Mouse (Mus musculus) frontal cortex, adult 2 months (tissue): ENCODE results near the gene Derl2. TPM values are rescaled to one million over a fixed set of nuclear protein-coding genes. Genes with fewer than 3 reads are reported as not detected.

Source experiments
- DNase-seq, 2 experiments: peaks; one replicate each; pipeline ENCODE4 v3.0.0; 2022; ENCODE audit warnings: low spot score in 1 of 2; ENCODE audit errors: extremely low spot score in 1 of 2
- polyA plus RNA-seq: library from polyadenylated mRNA; depleted of rRNA; stranded (reverse); fragments of >200 nt; gene quantifications from 2 replicates; pipeline ENCODE4 v1.2.3, GENCODE M21; 2012; rRNA removed

The Derl2 gene
- polyA plus RNA-seq, 1 experiment: 19.0 TPM

- DNase-seq: peak; percentile 79 to 96
Observed at GRCm38 (mm10) chr11:70982557-70983228, 36.9 kb downstream of the Derl2 start, which contains the start of gene C1qbp. Gene C1qbp, minus strand, starts transcription at chr11:70983026.

- DNase-seq: no peak
Observed at GRCm38 (mm10) chr11:70982030-70982429, 37.6 kb downstream of the Derl2 start.

- DNase-seq: no peak
Observed at GRCm38 (mm10) chr11:70980751-70981510, 38.7 kb downstream of the Derl2 start.

- no peak for DNase-seq
Observed at GRCm38 (mm10) chr11:70980232-70980631, 39.4 kb downstream of the Derl2 start.

DNA sequence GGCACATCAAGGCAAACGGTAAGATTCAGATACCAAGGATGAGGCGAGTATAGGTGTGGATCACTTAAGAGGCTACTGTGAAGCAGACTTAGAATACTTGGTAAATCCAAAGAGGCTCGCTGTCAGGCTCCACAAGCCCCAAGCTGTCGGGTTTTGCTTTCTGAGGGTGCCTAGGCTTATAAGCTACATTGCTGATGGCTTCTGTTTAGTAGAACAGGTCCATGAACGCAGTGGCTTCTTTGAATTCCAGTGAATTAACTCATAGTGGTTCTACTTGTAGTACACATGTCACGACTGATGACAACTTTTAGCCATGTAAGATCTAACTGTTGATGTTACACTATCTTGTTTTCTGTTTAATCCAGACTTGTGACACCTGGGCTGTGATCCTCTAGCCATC, 42.3 kb downstream of the Derl2 start:
- DNase-seq: no peak

GRCm38 (mm10) chr11:70975193-70975592, 44.4 kb downstream of the Derl2 start:
- DNase-seq: peak; percentile 33 to 42

GRCm38 (mm10) chr11:70973947-70974346, 45.7 kb downstream of the Derl2 start:
- DNase-seq: no peak

DNA sequence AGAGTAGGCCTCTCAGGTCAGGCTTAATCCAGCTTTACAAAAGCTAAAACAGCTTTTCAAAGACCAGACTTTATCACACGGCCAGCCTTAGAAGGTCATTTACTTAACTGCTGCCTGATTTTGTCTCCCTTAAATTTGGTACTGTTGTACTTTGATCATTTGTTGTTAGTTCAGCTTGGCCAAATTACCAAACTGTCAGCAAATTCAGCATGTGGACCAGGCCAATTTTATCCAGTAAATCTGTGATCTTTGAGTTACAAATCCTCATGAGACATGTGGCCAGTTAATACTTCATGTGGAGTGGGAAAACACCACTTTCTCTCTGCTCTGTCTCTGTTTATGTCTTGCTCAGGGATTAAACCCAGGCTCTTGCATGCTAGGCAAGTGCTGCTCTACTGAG, 47.1 kb downstream of the Derl2 start:
- DNase-seq: no peak

DNA sequence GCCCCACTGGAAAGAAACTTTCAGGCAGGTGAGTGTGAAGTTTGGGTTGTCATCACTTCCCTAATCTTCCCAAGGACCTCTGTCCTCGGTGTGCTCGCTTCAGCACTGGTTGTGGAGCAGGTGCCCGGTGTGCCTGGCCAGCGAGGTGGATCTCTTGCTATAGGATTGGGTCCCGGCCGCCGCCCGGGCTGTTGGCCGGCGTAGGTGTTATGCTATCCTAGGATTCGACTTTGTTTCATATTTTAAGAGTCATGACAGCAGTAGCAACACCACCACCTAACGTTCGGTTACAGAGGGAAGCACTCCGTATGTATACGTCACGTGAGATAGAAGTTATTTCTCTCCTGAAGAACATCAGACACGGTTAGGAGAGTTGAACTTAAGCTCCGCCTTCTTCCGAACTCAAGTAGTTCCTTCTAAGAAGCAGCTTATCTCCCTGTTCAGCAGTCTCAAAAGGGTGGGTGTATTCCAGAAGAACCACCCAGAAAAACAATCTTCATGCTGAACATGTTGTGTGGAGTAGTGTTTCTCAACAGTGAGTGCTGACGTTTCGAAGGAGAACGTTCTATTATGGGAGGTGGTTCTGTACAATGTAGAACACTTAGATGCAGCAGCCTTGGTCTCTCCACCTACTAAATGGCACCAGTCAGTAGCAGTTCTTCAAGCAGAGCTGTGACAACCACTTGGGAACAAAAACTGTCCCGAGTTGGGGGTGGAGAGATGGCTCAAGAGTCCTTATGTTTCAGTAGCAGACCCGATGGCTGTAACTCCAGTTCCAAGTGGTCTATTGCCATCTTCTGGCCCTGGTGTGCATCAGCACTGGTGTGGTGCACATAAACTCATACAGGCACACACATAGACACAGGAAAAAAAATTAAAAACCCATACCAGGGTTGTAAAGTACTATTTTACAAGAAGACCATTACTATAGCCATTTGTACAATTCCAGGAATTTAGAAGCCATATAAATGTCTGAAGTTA, 48.8 kb downstream of the Derl2 start:
- peak in 1 of 2 experiments; percentile 45 for DNase-seq

DNA sequence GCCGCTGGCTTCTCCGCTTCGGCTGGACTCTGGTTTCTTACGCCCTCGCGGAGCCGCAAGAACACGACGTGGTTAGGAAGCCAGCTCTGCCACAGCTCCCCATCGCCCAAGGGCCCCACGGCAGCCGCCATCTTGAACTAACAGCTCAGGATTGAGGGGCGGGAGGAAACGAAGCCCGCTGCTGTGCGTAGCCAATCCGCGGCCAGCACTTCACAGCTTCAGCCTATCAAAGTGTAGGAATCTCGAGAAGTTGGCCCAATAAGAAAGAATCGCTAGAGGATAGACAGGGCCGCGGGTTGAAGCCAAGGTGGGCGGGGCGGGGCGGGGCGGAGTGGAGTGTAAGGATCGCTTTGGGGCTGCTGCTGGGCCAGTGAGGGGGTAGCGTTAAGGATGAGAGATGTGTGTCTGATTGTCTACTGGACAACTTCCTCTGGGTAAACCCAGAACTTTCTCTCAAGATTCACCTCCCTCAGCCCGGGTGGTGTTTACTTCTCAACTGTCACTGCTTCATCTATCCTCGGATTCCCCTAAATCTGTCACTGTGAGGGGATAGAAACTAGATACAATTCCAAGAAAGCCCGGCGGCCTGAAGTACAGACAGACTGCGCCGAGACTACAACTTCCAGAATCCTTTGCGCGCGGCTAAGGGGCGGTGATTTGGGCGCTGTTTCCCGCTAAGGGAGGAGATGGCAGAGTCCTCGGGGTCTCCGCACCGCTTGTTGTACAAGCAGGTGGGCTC, 49.7 kb downstream of the Derl2 start, which contains the start of the genes Nup88 and Rpain:
Nup88 (minus strand) TSS at position 153 of the 739 bp plus-strand sequence.
Rpain (plus strand) TSS at position 393 of the 739 bp plus-strand sequence.
- DNase-seq: peak; percentile 95 to 97

DNA sequence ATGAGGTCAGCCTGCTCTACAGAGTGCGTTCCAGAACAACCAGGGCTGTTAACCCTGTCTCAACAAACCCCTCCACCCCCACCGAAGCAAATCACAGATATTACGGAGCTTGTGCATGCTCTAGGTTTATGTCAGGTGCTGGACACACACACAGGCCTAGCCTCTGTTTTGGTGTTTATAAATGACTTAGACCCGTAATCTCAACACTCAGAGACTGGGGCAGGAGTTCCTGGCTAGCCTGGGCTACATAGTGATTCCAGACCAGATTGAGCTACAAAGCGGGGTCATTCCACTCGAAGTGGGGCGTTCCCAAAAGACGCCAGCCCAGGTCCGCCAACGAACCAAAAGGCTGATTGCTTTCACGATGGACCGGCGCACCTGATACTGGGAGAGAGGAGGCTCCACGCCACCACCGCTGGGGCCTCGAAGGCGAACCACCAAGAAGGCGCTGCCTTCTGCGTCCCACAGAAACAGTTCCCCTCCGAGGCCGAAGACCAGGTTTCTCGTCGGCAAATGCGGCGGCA, 50.3 kb downstream of the Derl2 start:
- no peak for DNase-seq

DNA sequence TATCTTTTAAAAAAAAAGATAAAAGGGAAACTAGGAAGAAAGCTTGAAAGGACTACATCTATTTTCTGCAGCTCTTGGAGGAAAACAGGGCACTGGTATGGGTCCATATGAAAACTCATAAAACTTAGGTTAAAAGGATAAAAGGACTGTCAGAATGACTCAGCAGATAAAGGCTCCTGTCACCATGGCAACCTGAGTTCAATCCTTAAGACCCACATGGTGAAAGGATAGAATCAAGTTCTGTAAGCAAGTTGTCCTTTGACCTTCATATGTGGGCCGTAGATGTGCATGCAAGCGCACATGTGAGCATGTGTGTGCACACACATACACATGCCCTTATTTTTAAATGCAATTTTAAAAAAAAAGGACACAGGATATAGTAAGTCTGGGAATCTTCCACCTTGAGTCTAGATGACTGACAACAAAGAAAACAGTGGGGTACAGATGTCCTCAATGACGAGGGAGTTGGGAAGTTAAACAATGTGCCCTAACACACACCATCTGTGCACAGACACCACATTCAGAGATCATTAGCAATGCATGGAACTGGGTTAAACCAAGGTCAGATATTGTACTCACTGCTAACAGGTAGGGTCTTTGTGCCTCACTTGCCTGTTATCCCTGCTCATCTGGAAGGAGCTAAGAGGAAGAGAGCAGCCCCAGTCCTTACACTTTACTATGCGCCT, 55.3 kb downstream of the Derl2 start:
- no peak for DNase-seq

GRCm38 (mm10) chr11:70960786-70961554, 58.7 kb downstream of the Derl2 start:
- peak in 1 of 2 experiments; percentile 51 for DNase-seq

Other genes starting within 250 kb of the Derl2 start
- 0.08 TPM in 1 of 2 replicates, not detected in the other for gene Scimp, start 207.3 kb downstream of the Derl2 start, polyA plus RNA-seq
- gene Rabep1, start 175.1 kb downstream of the Derl2 start, polyA plus RNA-seq: 35.3 and 40.6 TPM in 2 replicates
- gene Nup88, start 49.9 kb downstream of the Derl2 start, polyA plus RNA-seq: 75.2 and 86.2 TPM in 2 replicates
- 58.9 and 63.3 TPM in 2 replicates for gene Rpain, start 49.6 kb downstream of the Derl2 start, polyA plus RNA-seq
- 79.9 and 94.5 TPM in 2 replicates for gene C1qbp, start 36.8 kb downstream of the Derl2 start, polyA plus RNA-seq
- 23.8 and 26.1 TPM in 2 replicates for gene Dhx33, start 15.4 kb downstream of the Derl2 start, polyA plus RNA-seq
- 13.4 and 13.5 TPM in 2 replicates for gene Mis12, start 230 bp downstream of the Derl2 start, polyA plus RNA-seq
- gene 6330403K07Rik, start 13.7 kb upstream of the Derl2 start, polyA plus RNA-seq: 367 and 395 TPM in 2 replicates
- gene Nlrp1a, start 124.9 kb upstream of the Derl2 start, polyA plus RNA-seq: 0.04 and 0.11 TPM in 2 replicates
- 0.44 and 0.58 TPM in 2 replicates for gene Nlrp1b, start 210.9 kb upstream of the Derl2 start, polyA plus RNA-seq